Mouse (Mus musculus) neural tube, embryonic 11.5 days (tissue): ENCODE data around the gene Olfr1535. TPM values are rescaled to one million over a fixed set of nuclear protein-coding genes. Genes with fewer than 3 reads are reported as not detected.

Source experiments
- ATAC-seq: fragments of 200-750 bp; cut with Nextera tagmentation; 2 replicates; pipeline ENCODE4 v1.8.0; 2017; ENCODE audit warnings: moderate number of reproducible peaks, mild to moderate bottlenecking, moderate TSS enrichment, moderate library complexity; ENCODE audit not compliant: insufficient read depth, low FRiP score, low TSS enrichment
- DNase-seq: peaks from one replicate; pipeline ENCODE4 v3.0.0-alpha.2; 2015; ENCODE audit warnings: low spot score
- H3K27ac ChIP-seq: fragments of 300-500 bp; sonication (generic); 2 replicates; pipeline ENCODE4 v1.5.1; 2014; ENCODE audit warnings: low read depth, mild to moderate bottlenecking, low read length
- H3K27me3 ChIP-seq: fragments of 300-500 bp; sonication (generic); 2 replicates; pipeline ENCODE4 v1.6.1; 2014; ENCODE audit warnings: mild to moderate bottlenecking, low read length, mixed read lengths; ENCODE audit not compliant: control insufficient read depth, insufficient read depth
- H3K36me3 ChIP-seq: fragments of 300-500 bp; sonication (generic); 2 replicates; pipeline ENCODE4 v1.6.1; 2014; ENCODE audit warnings: mild to moderate bottlenecking, low read length, moderate library complexity, mixed read lengths; ENCODE audit not compliant: control insufficient read depth, insufficient read depth
- H3K4me1 ChIP-seq: fragments of 300-500 bp; sonication (generic); 2 replicates; pipeline ENCODE4 v1.6.1; 2014; ENCODE audit warnings: low read length, mixed read lengths; ENCODE audit not compliant: control insufficient read depth, insufficient read depth
- H3K4me2 ChIP-seq: fragments of 300-500 bp; sonication (generic); 2 replicates; pipeline ENCODE4 v1.6.1; 2014; ENCODE audit warnings: low read depth, mild to moderate bottlenecking, moderate library complexity
- H3K4me3 ChIP-seq: fragments of 300-500 bp; sonication (generic); 2 replicates; pipeline ENCODE4 v1.5.1; 2014; ENCODE audit warnings: low read depth, low read length
- H3K9ac ChIP-seq: fragments of 300-500 bp; sonication (generic); 2 replicates; pipeline ENCODE4 v1.6.1; 2014; ENCODE audit warnings: mild to moderate bottlenecking, low read length
- H3K9me3 ChIP-seq: fragments of 300-500 bp; sonication (generic); 2 replicates; pipeline ENCODE4 v1.6.1; 2016; ENCODE audit warnings: low read length; ENCODE audit not compliant: control insufficient read depth
- WGBS: fragments of 180-500 bp; shearing (Covaris S2); extraction: QIAGEN DNeasy Blood & Tissue Kit; methylation state at CpG from one replicate; pipeline ENCODE4 v1.1.7; 2014; 5-methylcytosine and 5-hydroxymethylcytosine counted together
- polyA plus RNA-seq: library from polyadenylated mRNA; unstranded; fragments of >200 nt; fragmentation: Nextera tagmentation; extraction: Ambion mirVana; gene quantifications from 2 replicates; pipeline ENCODE4 v1.2.1, GENCODE M21; 2014

Olfr1535 gene
- 0.05 TPM in 1 of 2 replicates, not detected in the other for polyA plus RNA-seq

GRCm38 (mm10) chr13:21559793-21560192 lies at the start of gene Olfr1535:
Gene Olfr1535, minus strand, starts transcription at chr13:21559893.
- ATAC-seq = no peak

GRCm38 (mm10) chr13:21591618-21592017 lies 31.9 kb upstream of the Olfr1535 start:
- Histone ChIP-seq H3K4me3 (no peak overlapping the region), H3K4me1 (no peaks in the 10 kb centered on the region), H3K36me3 (no peaks in the 10 kb centered on the region), H3K9ac (no peak overlapping the region), H3K27me3 (no peaks in the 10 kb centered on the region), H3K4me2 (no peak overlapping the region), H3K27ac (no peak overlapping the region), H3K9me3 (0 out of 2 replicates have a peak, but pooled peaks cover 2% of the 10 kb centered on the region)
- ATAC-seq = no peak
- DNase-seq = no peak
- WGBS = 57% methylated on average over 2 of the region's 2 CpGs

More at GRCm38 (mm10) chr13:21559793-21560192, at the start of gene Olfr1535:
- DNase-seq = no peak
- Histone ChIP-seq H3K4me2 (no peak within 1 kb of the TSS), H3K4me3 (no peak within 1 kb of the TSS), H3K4me1 (no peaks in the 10 kb centered on the region), H3K9me3 (no peaks in the 10 kb centered on the region), H3K9ac (no peak within 1 kb of the TSS), H3K36me3 (no peaks in the 10 kb centered on the region), H3K27me3 (no peaks in the 10 kb centered on the region), H3K27ac (no peak within 1 kb of the TSS)
- 67% methylated on average over 1 of the region's 1 CpGs for WGBS

GRCm38 (mm10) chr13:21581659-21582058 lies 22.0 kb upstream of the Olfr1535 start, which contains the start of gene Olfr1364:
Gene Olfr1364, minus strand, starts transcription at chr13:21581759.
- H3K9ac ChIP-seq = no peak within 1 kb of the TSS
- H3K4me3 ChIP-seq = no peak within 1 kb of the TSS
- DNase-seq (no peak), ATAC-seq (no peak)
- no peak within 1 kb of the TSS for H3K27ac ChIP-seq
- H3K4me1 ChIP-seq = no peaks in the 10 kb centered on the region
- H3K9me3 ChIP-seq = no peaks in the 10 kb centered on the region
- H3K36me3 ChIP-seq = no peaks in the 10 kb centered on the region
- H3K4me2 ChIP-seq = no peak within 1 kb of the TSS
- H3K27me3 ChIP-seq = no peaks in the 10 kb centered on the region
- WGBS = 89% methylated on average over 2 of the region's 2 CpGs

GRCm38 (mm10) chr13:21550416-21551110 lies 9.1 kb downstream of the Olfr1535 start:
- Histone ChIP-seq H3K4me1 (no peaks in the 10 kb centered on the region), H3K9me3 (no peaks in the 10 kb centered on the region), H3K4me2 (no peak overlapping the region), H3K4me3 (no peak overlapping the region), H3K27ac (no peak overlapping the region), H3K36me3 (no peaks in the 10 kb centered on the region), H3K9ac (no peak overlapping the region), H3K27me3 (no peaks in the 10 kb centered on the region)
- WGBS = 77% methylated on average over 3 of the region's 3 CpGs
- no peak for DNase-seq
- no peak for ATAC-seq

GRCm38 (mm10) chr13:21549487-21549886 lies 10.2 kb downstream of the Olfr1535 start:
- Histone ChIP-seq H3K4me1 (no peaks in the 10 kb centered on the region), H3K9me3 (no peaks in the 10 kb centered on the region), H3K4me2 (no peak overlapping the region), H3K27ac (no peak overlapping the region), H3K4me3 (no peak overlapping the region), H3K27me3 (no peaks in the 10 kb centered on the region), H3K36me3 (no peaks in the 10 kb centered on the region), H3K9ac (no peak overlapping the region)
- no peak for ATAC-seq
- 91% methylated on average over 3 of the region's 3 CpGs for WGBS
- no peak for DNase-seq

GRCm38 (mm10) chr13:21542708-21543107 lies 17.0 kb downstream of the Olfr1535 start, which contains the start of gene Olfr1366:
Gene Olfr1366, minus strand, starts transcription at chr13:21542808.
- Histone ChIP-seq H3K4me2 (no peak within 1 kb of the TSS), H3K27ac (no peak within 1 kb of the TSS), H3K4me1 (no peaks in the 10 kb centered on the region), H3K4me3 (no peak within 1 kb of the TSS), H3K36me3 (no peaks in the 10 kb centered on the region), H3K9me3 (no peaks in the 10 kb centered on the region), H3K9ac (no peak within 1 kb of the TSS), H3K27me3 (no peaks in the 10 kb centered on the region)
- WGBS = 67% methylated on average over 1 of the region's 1 CpGs
- DNase-seq = no peak
- no peak for ATAC-seq

GRCm38 (mm10) chr13:21530781-21531201 lies 28.9 kb downstream of the Olfr1535 start, which contains the start of gene Zkscan8:
Gene Zkscan8, minus strand, starts transcription at chr13:21531120.
- Histone ChIP-seq H3K4me3 (peak within 1 kb of the TSS; percentile 87), H3K4me1 (no peaks in the 10 kb centered on the region), H3K4me2 (peak within 1 kb of the TSS; percentile 55), H3K27ac (peak within 1 kb of the TSS; percentile 89), H3K9ac (peak within 1 kb of the TSS; percentile 99), H3K36me3 (no peaks in the 10 kb centered on the region; the same call in 1 of the 2 replicates), H3K27me3 (no peaks in the 10 kb centered on the region), H3K9me3 (no peaks in the 10 kb centered on the region)
- under 1% methylated on average over 39 of the region's 39 CpGs for WGBS
- ATAC-seq = peak; percentile 98
- DNase-seq = peak; percentile 88

GRCm38 (mm10) chr13:21530136-21530535 lies 29.6 kb downstream of the Olfr1535 start:
- no peak for DNase-seq
- WGBS = 52% methylated on average over 7 of the region's 7 CpGs
- no peaks in the 10 kb centered on the region; the same call in 1 of the 2 replicates for H3K36me3 ChIP-seq

GRCm38 (mm10) chr13:21506221-21506649 lies 53.5 kb downstream of the Olfr1535 start:
- under 1% methylated on average over 21 of the region's 21 CpGs for whole genome bisulfite sequencing
- Histone ChIP-seq H3K36me3 (no peaks in the 10 kb centered on the region), H3K4me3 (peak overlapping the region; percentile 66), H3K9me3 (no peaks in the 10 kb centered on the region), H3K4me2 (peak overlapping the region; percentile 42), H3K27me3 (no peaks in the 10 kb centered on the region), H3K9ac (peak overlapping the region; percentile 74), H3K27ac (0 out of 2 replicates have a peak overlapping the region, but pooled peaks have one; percentile 54), H3K4me1 (no peaks in the 10 kb centered on the region)
- DNase-seq = peak; percentile 88
- peak; percentile 98 for ATAC-seq

More at GRCm38 (mm10) chr13:21530136-21530535, 29.6 kb downstream of the Olfr1535 start:
- Histone ChIP-seq H3K4me1 (no peaks in the 10 kb centered on the region), H3K4me3 (peak overlapping the region; percentile 87; the same call in 1 of the 2 replicates), H3K9me3 (no peaks in the 10 kb centered on the region), H3K9ac (no peak overlapping the region), H3K4me2 (peak overlapping the region; percentile 33), H3K27me3 (no peaks in the 10 kb centered on the region), H3K27ac (no peak overlapping the region)
- no peak for ATAC-seq
